Mouse (Mus musculus) retina, postnatal 7 days (tissue): ENCODE data around the gene Ssc4d.

Source experiments
- DNase-seq: peaks from one replicate; pipeline ENCODE4 v3.0.0-alpha.2; 2012; ENCODE audit warnings: low read depth, low spot score

The Ssc4d gene

GRCm38 (mm10) chr5:135974365-135974764, at the start of gene Ssc4d:
TSS of gene Ssc4d (minus strand) at chr5:135974531.
- no peak for DNase-seq

DNA sequence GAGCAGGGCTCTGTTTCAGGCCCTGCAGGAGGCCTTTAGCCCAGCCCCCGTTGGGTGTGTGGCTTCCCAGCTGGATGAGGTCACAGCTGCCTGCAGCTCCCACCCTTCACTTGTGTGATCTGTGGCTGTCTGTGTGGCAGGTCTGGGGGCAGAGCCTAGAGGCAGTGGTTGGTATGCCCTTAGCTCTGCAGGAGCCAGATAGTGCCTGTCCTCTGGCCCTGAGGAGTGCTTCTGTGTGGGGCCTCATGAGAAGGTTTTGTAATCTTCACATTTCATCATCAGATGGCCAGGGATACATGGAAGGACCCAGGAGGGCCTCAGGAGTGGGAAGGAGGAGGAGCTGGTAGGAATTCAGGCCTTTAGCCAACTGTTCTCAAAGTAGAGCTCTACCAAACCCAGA, 45.6 kb upstream of the Ssc4d start:
- DNase-seq: no peak

- no peak for DNase-seq
These were observed 44.4 kb upstream of the Ssc4d start for GRCm38 (mm10) chr5:136018726-136019125.

DNA sequence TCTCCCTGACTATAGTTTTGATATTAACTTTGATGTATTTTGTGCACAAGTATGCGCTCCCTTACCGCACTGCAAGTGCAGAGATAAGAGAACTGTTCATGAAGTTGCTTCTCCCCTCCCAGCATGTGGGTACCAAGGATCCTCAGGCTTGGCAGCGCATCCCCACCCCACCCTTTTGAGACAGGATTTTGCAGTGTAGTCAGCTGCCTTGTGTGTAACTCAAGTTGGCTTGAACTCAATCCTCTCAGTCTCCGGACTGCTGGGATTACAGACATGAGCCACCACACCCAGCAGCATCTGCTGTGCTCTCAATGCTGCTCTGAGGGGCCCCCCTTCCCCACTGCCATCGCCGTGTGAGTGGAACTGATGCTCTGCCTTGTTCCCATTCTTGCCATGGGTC, 42.9 kb upstream of the Ssc4d start:
- peak; percentile 21 for DNase-seq

DNA sequence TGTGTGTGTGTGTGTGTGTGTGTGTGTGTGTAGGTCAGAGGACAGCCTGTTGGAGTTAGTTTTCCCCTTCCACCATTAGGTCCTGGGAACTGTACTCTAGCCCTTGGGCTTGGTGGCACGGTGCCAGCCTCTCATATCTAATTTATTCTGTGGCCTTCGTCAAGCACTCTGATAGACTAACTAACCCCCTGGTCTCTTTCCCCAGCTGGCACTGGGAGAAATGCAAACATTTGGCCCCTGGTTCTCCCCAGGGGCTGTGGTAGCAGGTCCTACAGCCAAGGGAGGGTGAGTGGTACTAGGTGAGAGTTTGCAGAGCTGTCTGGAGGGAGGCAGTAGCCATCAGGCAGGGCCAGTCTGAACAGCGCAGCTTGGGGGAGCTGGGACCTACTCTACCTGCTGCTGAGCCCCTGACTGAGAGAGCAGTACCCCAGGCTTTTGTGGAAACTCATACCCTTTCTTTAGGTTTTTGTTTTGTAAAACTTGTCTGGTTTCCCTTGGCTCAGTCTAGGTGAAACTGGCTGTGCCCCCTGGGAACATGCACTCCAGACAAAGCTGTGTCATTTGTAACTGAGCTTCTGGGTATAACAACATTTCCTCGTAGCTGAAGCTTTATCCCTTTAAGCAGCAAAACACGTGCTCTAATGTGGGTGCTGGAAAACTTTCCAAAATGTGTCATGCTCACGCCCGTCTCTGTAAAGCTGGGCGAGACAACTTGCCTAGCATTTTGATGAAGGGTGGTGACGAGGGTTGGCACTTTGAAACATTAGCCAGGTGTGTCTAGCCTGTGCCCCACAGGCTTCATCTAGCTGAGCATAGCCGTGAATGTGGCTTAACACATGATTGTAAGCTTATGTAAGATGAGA, 41.9 kb upstream of the Ssc4d start:
- DNase-seq: no peak

GRCm38 (mm10) chr5:136015586-136015985, 41.3 kb upstream of the Ssc4d start:
- DNase-seq: no peak

DNA sequence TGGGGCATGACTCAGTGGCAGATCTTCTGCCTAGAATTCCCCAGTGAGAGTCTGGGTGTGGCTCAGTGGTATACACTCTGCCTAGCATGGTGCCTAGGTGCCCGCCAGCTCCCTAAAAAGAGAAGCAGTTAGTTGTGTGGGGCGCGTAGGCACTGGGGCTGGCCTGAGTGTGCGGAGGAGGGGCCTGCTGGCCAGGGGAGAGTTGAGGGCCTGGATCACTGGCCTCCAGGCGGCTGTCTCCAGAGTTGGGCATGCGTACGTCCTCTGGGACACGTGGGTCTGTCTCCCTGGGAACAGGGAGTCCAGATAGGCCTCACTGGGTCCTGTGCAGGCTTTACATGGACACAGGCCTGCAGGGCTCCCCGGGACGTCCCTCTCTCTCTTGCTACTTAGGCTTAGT, 40.5 kb upstream of the Ssc4d start:
- no peak for DNase-seq

DNA sequence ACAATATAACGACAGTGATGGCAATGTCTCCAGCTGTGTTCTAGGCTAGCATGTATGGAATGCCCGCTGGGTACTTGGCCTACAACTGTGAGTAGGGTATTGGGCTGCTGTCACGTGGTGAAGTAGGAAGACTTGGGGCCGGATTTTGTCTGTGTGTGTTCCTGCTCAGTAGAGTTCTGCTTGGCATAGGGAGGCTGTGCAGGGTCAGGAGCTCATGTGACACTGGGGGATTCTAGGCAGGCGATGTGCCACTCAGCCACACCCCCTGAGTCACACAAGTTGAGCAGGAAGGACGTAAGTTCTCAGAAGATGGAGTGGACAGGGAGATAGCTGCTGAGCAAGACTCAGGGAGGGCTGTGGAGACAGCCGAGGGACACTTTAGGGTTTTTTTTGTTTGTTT, 33.4 kb upstream of the Ssc4d start:
- DNase-seq: no peak

DNA sequence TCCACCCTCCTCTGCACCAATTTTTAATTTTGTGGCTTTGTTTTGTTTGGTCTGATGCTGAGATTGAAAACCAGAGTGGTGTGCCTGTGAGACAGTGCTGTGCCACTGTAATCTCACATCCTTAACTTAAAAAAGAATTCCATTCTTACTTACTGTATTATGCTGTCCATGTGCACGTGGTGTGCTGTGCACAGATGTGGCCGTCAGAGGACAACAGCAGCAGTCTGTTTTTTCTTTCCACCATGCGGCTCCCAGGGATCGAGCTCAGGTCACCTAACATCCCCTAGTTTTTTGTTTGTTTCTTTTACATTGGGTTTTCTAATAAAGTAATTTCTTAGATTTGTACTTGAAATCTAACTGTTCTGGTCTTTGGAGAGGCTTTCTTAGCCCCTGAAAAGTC, 30.2 kb upstream of the Ssc4d start:
- no peak for DNase-seq

DNA sequence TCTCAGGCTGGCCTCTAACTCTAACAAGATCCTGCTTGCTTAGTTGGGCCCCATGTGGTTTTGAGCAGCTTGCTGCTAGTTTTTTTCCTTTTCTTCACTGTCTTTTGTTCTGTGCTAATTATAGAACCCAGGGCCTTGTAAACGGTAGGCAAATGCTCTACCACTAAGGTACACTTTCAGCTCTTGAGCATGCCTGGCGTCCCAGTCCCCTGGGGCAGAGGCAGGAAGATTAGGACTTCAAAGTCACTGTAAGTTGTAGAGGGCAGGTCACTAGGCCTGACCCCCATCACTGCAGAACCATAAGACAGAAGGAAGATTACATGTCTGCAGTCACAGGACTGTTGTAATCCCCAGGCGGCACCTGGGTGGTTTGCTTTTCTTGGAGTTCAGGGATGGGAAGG, 28.4 kb upstream of the Ssc4d start:
- no peak for DNase-seq

GRCm38 (mm10) chr5:136002325-136002724, 28.0 kb upstream of the Ssc4d start:
- DNase-seq: no peak

DNA sequence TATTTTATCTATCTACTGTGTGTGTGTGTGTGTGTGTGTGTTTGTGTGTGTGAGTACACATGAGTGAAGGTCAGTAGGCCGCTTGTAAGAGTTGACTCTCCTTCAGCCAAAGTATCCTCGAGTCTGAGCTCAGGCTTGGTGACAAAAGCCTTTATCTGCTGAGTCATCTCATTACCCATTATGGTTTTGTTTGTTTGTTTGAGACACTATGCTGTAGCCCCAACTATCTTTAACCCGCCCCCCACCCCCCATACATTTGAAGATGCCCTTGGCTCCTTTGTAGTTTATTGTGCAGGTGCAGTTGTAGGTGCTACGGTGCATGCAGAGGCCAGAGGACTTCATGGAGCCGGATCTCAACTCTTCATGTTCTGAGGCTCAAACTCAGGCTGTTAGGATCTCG, 26.9 kb upstream of the Ssc4d start:
- DNase-seq: no peak

- no peak for DNase-seq
These were observed 21.8 kb upstream of the Ssc4d start for GRCm38 (mm10) chr5:135996162-135996561.

- peak; percentile 82 for DNase-seq
These were observed 20.7 kb upstream of the Ssc4d start, which contains the start of gene Dtx2 for GRCm38 (mm10) chr5:135994725-135995687. TSS of gene Dtx2 (plus strand) at chr5:135994800.

DNA sequence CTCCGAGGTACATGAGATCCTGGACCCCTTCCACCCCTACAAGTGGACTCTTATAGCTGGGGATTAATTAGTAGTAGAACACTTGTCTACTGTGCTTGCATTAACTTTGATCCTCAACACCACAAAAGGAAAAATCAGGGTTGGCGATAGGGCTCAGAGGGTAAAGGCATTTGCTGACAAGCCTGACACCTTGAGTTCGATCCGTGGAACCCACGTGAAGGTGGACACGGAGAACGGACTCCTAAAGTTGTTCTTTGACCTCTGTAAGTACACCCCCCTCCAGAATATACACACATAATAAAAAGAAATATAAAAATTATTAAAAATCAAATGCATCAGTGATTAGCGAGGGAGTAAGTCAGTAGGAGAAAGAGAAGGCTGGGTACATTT, 20.0 kb upstream of the Ssc4d start:
- no peak for DNase-seq

GRCm38 (mm10) chr5:135993381-135993965, 19.1 kb upstream of the Ssc4d start:
- no peak for DNase-seq

GRCm38 (mm10) chr5:135990601-135991000, 16.3 kb upstream of the Ssc4d start:
- DNase-seq: no peak

DNA sequence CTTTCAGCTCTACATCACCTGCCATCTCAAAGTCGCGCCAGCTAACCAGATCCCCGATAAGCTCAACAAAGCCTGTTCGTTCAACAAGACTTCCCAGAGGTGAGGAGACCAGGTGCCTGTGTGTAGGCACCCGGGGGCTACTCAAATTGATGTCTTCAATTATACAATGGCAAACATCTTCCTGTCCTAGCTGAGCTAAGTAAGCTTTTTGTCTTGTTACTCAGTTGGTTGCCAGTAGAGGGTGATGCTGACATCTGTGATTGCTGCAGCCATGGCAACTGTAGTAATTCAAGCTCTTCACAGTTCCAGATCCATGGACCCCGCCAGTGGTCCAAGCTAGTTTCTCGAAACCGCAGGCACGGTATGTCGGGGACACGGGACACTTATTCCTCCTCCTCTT, 12.9 kb upstream of the Ssc4d start:
- no peak for DNase-seq

- DNase-seq: no peak
These were observed 10.3 kb upstream of the Ssc4d start for GRCm38 (mm10) chr5:135984546-135985044.

GRCm38 (mm10) chr5:135982398-135982797, 8.1 kb upstream of the Ssc4d start:
- peak; percentile 60 for DNase-seq

GRCm38 (mm10) chr5:135979904-135980303, 5.6 kb upstream of the Ssc4d start, which contains the start of gene Zp3:
TSS of gene Zp3 (plus strand) at chr5:135980099.
- DNase-seq: no peak

- no peak for DNase-seq
These were observed 5.0 kb upstream of the Ssc4d start for GRCm38 (mm10) chr5:135979381-135979780.
